Mouse (Mus musculus) kidney, postnatal 10 days (tissue): ENCODE data around the gene Krt20.
A peak's percentile ranks its signal among the peaks of the same experiment; 100 is the strongest.

Experiments used
- DNase-seq: peaks from one replicate; pipeline ENCODE4 v3.0.0; 2021; ENCODE audit warnings: mixed read lengths

The Krt20 gene

GRCm38 (mm10) chr11:99437972-99438371, at the start of gene Krt20:
Krt20 (minus strand) TSS chr11:99438150.
- DNase-seq, result no peak

GRCm38 (mm10) chr11:99474981-99475380, 37.0 kb upstream of the Krt20 start:
- no peak for DNase-seq

GRCm38 (mm10) chr11:99473433-99473832, 35.5 kb upstream of the Krt20 start:
- DNase-seq, result no peak

- DNase-seq, result no peak
Measured at GRCm38 (mm10) chr11:99472405-99472804, 34.5 kb upstream of the Krt20 start.

- no peak for DNase-seq
Measured at GRCm38 (mm10) chr11:99471946-99472345, 34.0 kb upstream of the Krt20 start.

GRCm38 (mm10) chr11:99469228-99469627, 31.3 kb upstream of the Krt20 start:
- DNase-seq, result no peak

- DNase-seq, result no peak
Measured at GRCm38 (mm10) chr11:99468566-99468965, 30.6 kb upstream of the Krt20 start.

- no peak for DNase-seq
Measured at GRCm38 (mm10) chr11:99466316-99466715, 28.4 kb upstream of the Krt20 start.

GRCm38 (mm10) chr11:99464836-99465235, 26.9 kb upstream of the Krt20 start:
- peak; percentile 91 for DNase-seq

GRCm38 (mm10) chr11:99463155-99463554, 25.2 kb upstream of the Krt20 start:
- peak; percentile 84 for DNase-seq

GRCm38 (mm10) chr11:99461736-99462135, 23.8 kb upstream of the Krt20 start:
- peak; percentile 71 for DNase-seq

- no peak for DNase-seq
Measured at GRCm38 (mm10) chr11:99458887-99459286, 20.9 kb upstream of the Krt20 start.

- DNase-seq, result peak; percentile 27
Measured at GRCm38 (mm10) chr11:99454759-99455158, 16.8 kb upstream of the Krt20 start.

GRCm38 (mm10) chr11:99454044-99454443, 16.1 kb upstream of the Krt20 start:
- DNase-seq, result no peak

GRCm38 (mm10) chr11:99448769-99449168, 10.8 kb upstream of the Krt20 start:
- DNase-seq, result no peak

GRCm38 (mm10) chr11:99441220-99441619, 3.3 kb upstream of the Krt20 start:
- DNase-seq, result no peak

GRCm38 (mm10) chr11:99439465-99439864, 1.5 kb upstream of the Krt20 start:
- no peak for DNase-seq

GRCm38 (mm10) chr11:99436625-99437024, 1.3 kb downstream of the Krt20 start:
- no peak for DNase-seq

- DNase-seq, result peak; percentile 50
Measured at GRCm38 (mm10) chr11:99430670-99431069, 7.3 kb downstream of the Krt20 start.

- DNase-seq, result no peak
Measured at GRCm38 (mm10) chr11:99422159-99422558, 15.8 kb downstream of the Krt20 start, which contains the start of gene Krt12. Krt12 (minus strand) TSS chr11:99422259.

GRCm38 (mm10) chr11:99420586-99420985, 17.4 kb downstream of the Krt20 start:
- DNase-seq, result no peak

GRCm38 (mm10) chr11:99417819-99418218, 20.1 kb downstream of the Krt20 start:
- no peak for DNase-seq

GRCm38 (mm10) chr11:99416902-99417301, 21.0 kb downstream of the Krt20 start:
- no peak for DNase-seq

GRCm38 (mm10) chr11:99414463-99415147, 23.3 kb downstream of the Krt20 start:
- no peak for DNase-seq

GRCm38 (mm10) chr11:99413247-99413646, 24.7 kb downstream of the Krt20 start:
- DNase-seq, result peak; percentile 72
